Mouse (Mus musculus) lung, embryonic 16.5 days (tissue): ENCODE data around the gene Hsf2bp. TPM values are rescaled to one million over a fixed set of nuclear protein-coding genes. Genes with fewer than 3 reads are reported as not detected.

Source experiments
- ATAC-seq: fragments of 200-750 bp; cut with Nextera tagmentation; 2 replicates; pipeline ENCODE4 v1.8.0; 2017; ENCODE audit warnings: low read depth, mild to moderate bottlenecking, moderate library complexity
- H3K27ac ChIP-seq: fragments of 300-500 bp; sonication (generic); 2 replicates; pipeline ENCODE4 v1.5.1; 2014; ENCODE audit warnings: mild to moderate bottlenecking, control low read depth, low read length
- H3K27me3 ChIP-seq: fragments of 300-500 bp; sonication (generic); 2 replicates; pipeline ENCODE4 v1.6.1; 2014; ENCODE audit warnings: low read depth, low read length, mixed read lengths; ENCODE audit not compliant: control insufficient read depth, insufficient read depth
- H3K36me3 ChIP-seq: fragments of 300-500 bp; sonication (generic); 2 replicates; pipeline ENCODE4 v1.6.1; 2014; ENCODE audit warnings: low read length; ENCODE audit not compliant: control insufficient read depth, insufficient read depth
- H3K4me1 ChIP-seq: fragments of 300-500 bp; sonication (generic); replicated peaks from 2 replicates; pipeline ENCODE4 v1.6.1; 2014; ENCODE audit warnings: low read length, mixed read lengths; ENCODE audit not compliant: control insufficient read depth, insufficient read depth
- H3K4me2 ChIP-seq: fragments of 300-500 bp; sonication (generic); 2 replicates; pipeline ENCODE4 v1.6.1; 2014; ENCODE audit warnings: low read depth, low read length, control low read depth
- H3K4me3 ChIP-seq: fragments of 300-500 bp; sonication (generic); 2 replicates; pipeline ENCODE4 v1.5.1; 2014; ENCODE audit warnings: mild to moderate bottlenecking, low read length, control low read depth
- H3K9ac ChIP-seq: fragments of 300-500 bp; sonication (generic); 2 replicates; pipeline ENCODE4 v1.6.1; 2014; ENCODE audit warnings: low read length, control low read depth
- H3K9me3 ChIP-seq: fragments of 300-500 bp; sonication (generic); 2 replicates; pipeline ENCODE4 v1.6.1; 2016; ENCODE audit warnings: low read length; ENCODE audit not compliant: control insufficient read depth
- WGBS: fragments of 180-500 bp; shearing (Covaris S2); extraction: QIAGEN DNeasy Blood & Tissue Kit; methylation state at CpG from one replicate; pipeline ENCODE4 v1.1.7; 2014; 5-methylcytosine and 5-hydroxymethylcytosine counted together
- polyA plus RNA-seq: library from polyadenylated mRNA; unstranded; fragments of >200 nt; fragmentation: Nextera tagmentation; extraction: Ambion mirVana; gene quantifications from 2 replicates; pipeline ENCODE4 v1.2.1, GENCODE M21; 2015

The Hsf2bp gene
- polyA plus RNA-seq, 1 experiment from 2014 or later: 0.57 TPM

DNA sequence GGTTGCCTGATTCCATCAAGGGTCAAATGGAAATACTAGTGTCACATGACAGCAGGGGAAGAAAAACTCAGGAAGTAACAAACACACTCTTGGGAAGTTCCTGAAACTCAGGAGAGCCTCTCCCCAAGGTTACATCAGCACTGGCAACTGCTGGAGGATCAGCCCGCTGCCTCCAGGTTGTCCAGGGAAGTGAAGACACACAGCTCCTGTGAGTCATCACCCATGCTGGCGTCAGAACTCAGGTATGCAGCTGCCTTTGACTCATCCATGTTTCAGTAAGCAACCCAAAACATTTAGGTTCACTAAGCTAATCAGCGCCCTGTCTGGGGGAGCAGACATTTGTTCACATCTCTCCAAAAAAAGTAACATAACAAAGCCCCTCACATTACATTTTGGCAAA, 32.9 kb downstream of the Hsf2bp start:
- 0 out of 2 replicates have a peak, but pooled peaks cover 3% of the 10 kb centered on the region for H3K9me3 ChIP-seq
- H3K4me3 ChIP-seq: no peak overlapping the region
- H3K27ac ChIP-seq: no peak overlapping the region
- no peak overlapping the region for H3K4me2 ChIP-seq
- H3K9ac ChIP-seq: no peak overlapping the region
- 87% methylated on average over 3 of the region's 3 CpGs for WGBS
- 0 out of 2 replicates have a peak, but pooled peaks cover 2% of the 10 kb centered on the region for H3K4me1 ChIP-seq
- ATAC-seq: no peak
- no peaks in the 10 kb centered on the region for H3K36me3 ChIP-seq
- H3K27me3 ChIP-seq: no peaks in the 10 kb centered on the region

DNA sequence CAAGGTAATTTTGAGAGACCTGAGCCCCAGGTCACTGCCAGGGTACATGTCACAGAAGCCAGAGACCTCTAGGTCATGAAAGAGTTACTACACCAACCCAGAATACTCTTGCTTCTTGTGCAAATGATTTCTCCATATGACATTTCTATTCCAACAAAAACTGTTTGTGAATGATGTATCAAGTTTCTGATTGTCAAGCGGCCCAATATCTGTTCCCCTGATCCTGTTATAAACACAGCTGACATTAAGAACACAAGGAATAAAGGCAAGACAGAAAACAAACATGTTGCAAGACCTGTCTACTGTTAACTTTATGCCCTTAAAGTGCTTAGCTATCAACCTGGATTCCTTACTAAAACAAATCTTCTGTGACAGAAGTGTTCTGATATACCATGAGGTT, 37.8 kb downstream of the Hsf2bp start:
- WGBS: 25% methylated on average over 1 of the region's 1 CpGs
- H3K36me3 ChIP-seq: no peaks in the 10 kb centered on the region
- no peak for ATAC-seq

DNA sequence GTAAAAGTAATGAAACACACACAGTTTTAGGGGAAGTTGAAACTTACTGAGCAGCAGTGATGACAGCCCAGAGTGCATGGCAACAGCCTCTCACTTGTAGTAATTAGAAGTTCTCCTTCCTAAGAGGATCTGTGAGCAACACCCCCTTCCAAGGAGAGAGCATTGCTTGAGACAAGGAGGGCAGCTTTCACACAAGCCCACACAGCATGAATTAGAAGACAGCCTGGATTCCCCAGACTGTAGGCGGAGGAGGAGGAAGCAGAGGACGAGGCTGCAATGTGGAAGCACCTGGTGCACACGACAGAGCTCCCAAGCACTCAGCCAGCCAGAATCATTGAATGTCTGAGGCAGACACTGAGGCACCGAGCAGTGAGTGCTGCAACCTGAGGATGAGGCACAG, 39.8 kb downstream of the Hsf2bp start:
- Histone ChIP-seq H3K9ac (no peak overlapping the region), H3K27ac (no peak overlapping the region), H3K9me3 (no peaks in the 10 kb centered on the region), H3K4me3 (no peak overlapping the region), H3K4me2 (no peak overlapping the region), H3K36me3 (no peaks in the 10 kb centered on the region), H3K4me1 (no peaks in the 10 kb centered on the region), H3K27me3 (no peaks in the 10 kb centered on the region)
- 61% methylated on average over 4 of the region's 4 CpGs for WGBS
- no peak for ATAC-seq

More for the DNA sequence above, 37.8 kb downstream of the Hsf2bp start:
- H3K4me2 ChIP-seq: no peak overlapping the region
- no peaks in the 10 kb centered on the region for H3K27me3 ChIP-seq
- H3K9me3 ChIP-seq: 0 out of 2 replicates have a peak, but pooled peaks cover under 1% of the 10 kb centered on the region
- H3K4me3 ChIP-seq: no peak overlapping the region
- no peak overlapping the region for H3K9ac ChIP-seq
- H3K27ac ChIP-seq: no peak overlapping the region
- no peaks in the 10 kb centered on the region for H3K4me1 ChIP-seq

DNA sequence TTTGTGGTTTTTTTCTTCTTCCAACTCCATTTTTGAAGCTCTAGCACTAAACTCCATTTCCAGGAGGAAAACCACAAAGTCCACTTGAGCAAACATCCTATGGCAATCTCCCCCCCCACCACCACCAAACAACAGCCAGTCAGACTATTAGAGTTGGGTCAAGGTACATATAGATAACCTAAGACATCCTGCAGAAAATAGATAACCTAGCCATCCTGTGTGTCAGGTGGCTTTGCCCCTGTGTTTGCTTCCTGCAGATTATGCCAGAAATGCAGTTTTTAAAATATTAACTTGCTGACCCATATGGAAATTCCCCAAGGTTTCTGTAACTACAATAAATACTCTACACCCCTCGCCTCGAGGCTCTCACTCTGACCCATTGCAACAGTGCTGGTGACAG, 40.4 kb downstream of the Hsf2bp start:
- peak; percentile 28; the same call in 1 of the 2 replicates for ATAC-seq
- H3K9me3 ChIP-seq: no peaks in the 10 kb centered on the region
- no peak overlapping the region for H3K4me3 ChIP-seq
- no peak overlapping the region for H3K27ac ChIP-seq
- no peaks in the 10 kb centered on the region for H3K36me3 ChIP-seq
- no peaks in the 10 kb centered on the region for H3K4me1 ChIP-seq
- H3K9ac ChIP-seq: no peak overlapping the region
- WGBS: 40% methylated on average over 2 of the region's 2 CpGs
- no peaks in the 10 kb centered on the region for H3K27me3 ChIP-seq
- H3K4me2 ChIP-seq: no peak overlapping the region

DNA sequence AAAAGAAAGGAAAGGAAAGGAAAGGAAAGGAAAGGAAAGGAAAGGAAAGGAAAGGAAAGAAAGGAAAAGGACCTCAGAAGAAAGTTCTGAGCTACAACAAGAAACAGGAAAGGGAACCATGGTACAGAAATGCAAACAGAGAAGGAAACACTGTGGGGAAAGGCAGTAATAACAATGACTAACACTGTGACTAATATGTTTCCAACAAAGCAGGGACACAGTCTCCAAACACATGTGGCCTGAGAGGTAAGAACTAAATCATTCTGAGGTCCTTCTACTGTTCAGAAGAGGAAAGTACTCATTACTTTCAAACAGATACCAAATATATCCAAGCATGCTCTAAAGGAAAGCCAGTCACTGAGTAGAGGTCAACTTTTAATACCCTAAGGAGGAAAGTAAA, 42.0 kb downstream of the Hsf2bp start:
- Histone ChIP-seq H3K27me3 (no peaks in the 10 kb centered on the region), H3K9me3 (no peaks in the 10 kb centered on the region), H3K4me3 (no peak overlapping the region), H3K4me1 (no peaks in the 10 kb centered on the region), H3K9ac (no peak overlapping the region), H3K4me2 (no peak overlapping the region), H3K27ac (no peak overlapping the region), H3K36me3 (no peaks in the 10 kb centered on the region)
- no peak for ATAC-seq

DNA sequence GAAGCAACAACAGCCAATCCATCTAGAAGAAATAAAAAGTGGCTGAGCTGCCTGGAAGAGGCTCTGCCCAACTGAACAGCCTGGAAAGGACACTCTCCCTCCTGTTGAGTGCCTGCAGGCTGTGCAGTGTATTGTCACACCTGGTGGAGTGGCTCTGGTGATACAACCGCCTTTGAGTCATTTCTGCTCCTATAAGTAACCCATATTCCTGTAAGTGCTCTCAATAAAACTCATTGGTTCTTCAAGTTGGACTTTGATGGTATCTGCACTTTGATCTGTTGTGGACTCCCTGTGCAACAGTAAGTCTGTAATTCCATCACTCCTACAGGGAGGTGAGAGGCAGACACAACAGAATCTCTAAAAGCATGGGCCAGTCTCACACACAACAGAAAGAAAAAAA, 42.8 kb downstream of the Hsf2bp start:
- H3K4me3 ChIP-seq: no peak overlapping the region
- no peaks in the 10 kb centered on the region for H3K4me1 ChIP-seq
- H3K4me2 ChIP-seq: no peak overlapping the region
- H3K36me3 ChIP-seq: no peaks in the 10 kb centered on the region
- H3K9me3 ChIP-seq: no peaks in the 10 kb centered on the region
- no peak for ATAC-seq
- WGBS: 66% methylated on average over 1 of the region's 1 CpGs
- no peak overlapping the region for H3K27ac ChIP-seq
- H3K9ac ChIP-seq: no peak overlapping the region
- H3K27me3 ChIP-seq: no peaks in the 10 kb centered on the region

DNA sequence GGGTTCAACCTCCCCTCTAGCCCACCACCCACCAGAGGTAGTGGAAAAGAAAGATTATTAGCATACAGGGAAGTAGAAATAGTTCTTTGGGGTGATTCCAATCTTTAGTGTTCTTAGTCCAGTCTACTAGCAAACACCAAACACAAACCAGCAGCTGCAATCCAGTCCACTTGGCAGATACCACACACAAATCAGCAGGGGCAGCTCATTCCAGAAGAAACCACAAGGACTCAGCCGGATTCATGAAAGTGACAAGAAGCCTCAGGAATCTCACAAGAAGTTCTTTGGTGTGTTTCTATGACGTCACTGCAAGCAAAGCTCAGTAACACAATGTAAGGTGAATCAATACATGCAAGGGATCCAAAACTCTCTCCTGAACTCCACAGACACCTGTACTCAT, 44.1 kb downstream of the Hsf2bp start:
- Histone ChIP-seq H3K9ac (no peak overlapping the region), H3K4me1 (peaks cover 6% of the 10 kb centered on the region; the same call in 1 of the 2 replicates), H3K4me2 (no peak overlapping the region), H3K36me3 (no peaks in the 10 kb centered on the region), H3K27ac (no peak overlapping the region), H3K27me3 (no peaks in the 10 kb centered on the region), H3K9me3 (no peaks in the 10 kb centered on the region), H3K4me3 (no peak overlapping the region)
- ATAC-seq: no peak
- WGBS: 54% methylated on average over 2 of the region's 2 CpGs

DNA sequence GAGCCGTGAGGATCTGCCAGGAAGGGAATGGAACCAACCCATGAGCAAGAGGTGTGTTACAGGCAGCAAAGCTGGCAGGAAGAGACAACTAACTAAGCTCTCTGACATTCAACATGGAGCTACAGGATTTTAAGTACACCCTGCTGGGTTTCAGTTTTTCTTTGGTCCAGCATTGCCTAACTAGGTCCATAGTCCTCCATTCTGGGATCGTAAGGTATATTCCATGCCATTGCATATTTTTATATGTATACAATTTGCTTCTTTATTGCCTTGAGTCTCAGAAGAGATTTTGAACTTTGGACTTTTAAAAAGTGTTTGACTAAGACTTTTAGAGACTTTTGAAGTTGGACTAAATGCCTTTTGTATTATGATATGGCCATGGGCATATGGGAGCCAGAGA, 47.1 kb downstream of the Hsf2bp start:
- Histone ChIP-seq H3K9ac (no peak overlapping the region), H3K4me1 (peaks cover 9% of the 10 kb centered on the region; the same call in 1 of the 2 replicates), H3K27ac (no peak overlapping the region), H3K4me2 (no peak overlapping the region), H3K36me3 (no peaks in the 10 kb centered on the region), H3K9me3 (no peaks in the 10 kb centered on the region), H3K4me3 (no peak overlapping the region), H3K27me3 (no peaks in the 10 kb centered on the region)
- ATAC-seq: no peak
- 89% methylated on average over 2 of the region's 2 CpGs for WGBS

DNA sequence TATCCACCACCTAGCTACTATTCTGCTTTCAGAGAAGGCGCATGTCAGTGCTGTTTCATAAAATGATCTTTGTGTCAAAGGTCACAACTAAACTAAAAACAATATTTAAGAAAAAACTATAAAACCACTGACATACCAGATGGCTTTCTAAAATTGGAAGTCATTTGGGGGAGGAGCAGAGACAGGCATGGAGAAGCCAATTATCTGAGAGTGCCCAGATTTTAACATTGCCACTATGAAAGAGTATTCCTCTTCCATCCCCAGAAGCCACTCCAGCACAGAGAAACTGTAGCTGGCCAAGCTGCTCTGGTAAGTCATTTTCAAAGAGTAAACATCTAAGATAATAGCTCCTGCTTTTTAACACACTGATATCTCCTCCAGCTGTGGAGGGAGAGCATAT, 49.2 kb downstream of the Hsf2bp start:
- peak overlapping the region; percentile 44; the same call in 1 of the 2 replicates for H3K27ac ChIP-seq
- H3K4me1 ChIP-seq: peaks cover 27% of the 10 kb centered on the region
- H3K4me2 ChIP-seq: no peak overlapping the region
- peak; percentile 62 for ATAC-seq
- no peaks in the 10 kb centered on the region for H3K36me3 ChIP-seq
- no peaks in the 10 kb centered on the region for H3K27me3 ChIP-seq
- WGBS: 50% methylated on average over 1 of the region's 1 CpGs
- no peak overlapping the region for H3K4me3 ChIP-seq
- no peaks in the 10 kb centered on the region for H3K9me3 ChIP-seq
- no peak overlapping the region for H3K9ac ChIP-seq

DNA sequence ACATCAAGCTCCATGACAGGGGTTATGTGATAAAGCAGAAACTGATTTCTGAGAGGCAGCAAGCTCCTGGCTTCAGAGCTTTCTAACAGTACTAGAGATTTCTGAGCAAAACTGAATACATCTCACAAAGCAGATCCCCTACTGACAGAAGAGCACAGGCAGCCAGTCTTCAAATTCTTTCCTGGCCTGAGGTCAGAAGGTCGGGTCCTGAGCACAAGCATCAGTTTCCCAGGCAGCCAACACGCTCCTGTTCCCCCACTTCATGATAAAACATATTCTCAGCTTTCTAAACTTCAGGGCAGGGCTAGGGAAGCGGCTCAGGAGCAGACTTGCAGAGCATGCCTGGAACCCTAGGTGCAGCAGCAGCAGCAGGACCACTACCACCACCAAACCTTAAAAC, 52.7 kb downstream of the Hsf2bp start:
- H3K9ac ChIP-seq: peak overlapping the region; percentile 4
- no peaks in the 10 kb centered on the region for H3K27me3 ChIP-seq
- 38% methylated on average over 3 of the region's 3 CpGs for WGBS
- no peak overlapping the region for H3K4me3 ChIP-seq
- no peaks in the 10 kb centered on the region for H3K36me3 ChIP-seq
- no peak overlapping the region for H3K4me2 ChIP-seq
- no peak for ATAC-seq
- H3K27ac ChIP-seq: peak overlapping the region; percentile 88
- H3K9me3 ChIP-seq: no peaks in the 10 kb centered on the region
- H3K4me1 ChIP-seq: peaks cover 33% of the 10 kb centered on the region
